Comparison of ENCODE assay signal across 9 mouse cellular contexts in the genomic region with DNA sequence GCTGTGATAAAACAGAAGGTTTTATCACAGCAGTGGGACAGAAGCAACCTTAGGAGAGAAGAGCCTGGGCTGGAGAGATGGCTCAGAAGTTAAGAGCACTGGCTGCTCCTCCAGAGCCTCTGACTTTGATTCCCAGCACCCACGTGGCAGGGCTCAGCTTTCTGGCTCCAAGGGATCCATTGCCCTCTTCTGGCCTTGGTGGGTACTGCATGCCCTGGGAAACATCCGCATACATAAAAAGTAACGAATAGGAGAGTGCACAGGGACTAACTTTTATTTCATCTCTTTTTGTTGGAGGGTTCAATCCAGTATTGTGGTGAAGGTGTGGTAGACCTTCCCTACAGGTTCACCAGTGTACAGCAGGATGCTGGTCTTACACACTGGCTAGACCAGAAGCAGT.
DNase-seq lines count a peak whose midpoint lies in the region; ATAC-seq and TF ChIP-seq lines count a peak whose summit lies in the region.
"Had no signal": no experiment of that assay in that cellular context is flagged by ENCODE, and none has a peak within 500 bp of the region (broad histone marks: within the 10 kb centered on the region; RNA-seq: fewer than 3 reads in every experiment).

No protein-coding gene starts in this region.

- H3K4me1 ChIP-seq in cortical plate, adult 2 months (ENCODE audit: control insufficient read depth, insufficient read depth, low read length), result peaks cover 3% of the 10 kb centered on the region; the same call in 1 of the 2 replicates

- TF ChIP-seq CTCF in left cerebral cortex, adult 2 months (IDR thresholded peaks at IDR 0.05), result peak; percentile 45
- TF ChIP-seq CTCF in cortical plate, adult 2 months (IDR thresholded peaks at IDR 0.05; ENCODE audit: extremely low read depth, insufficient read depth, low read length), result peak; percentile 18; the same call in 1 of the 2 replicates

- no peak overlapping the region for H3K4me3 ChIP-seq in left cerebral cortex, adult 2 months
- H3K4me3 ChIP-seq in cortical plate, adult 2 months (ENCODE audit: insufficient read depth, low read length), result no peak overlapping the region
- H3K4me3 ChIP-seq: embryonic facial prominence, embryonic 12.5 days had no signal

- H3K27ac ChIP-seq in left cerebral cortex, adult 2 months, result no peak overlapping the region
- H3K27ac ChIP-seq in cortical plate, adult 2 months (ENCODE audit: insufficient read depth, low read length), result no peak overlapping the region
- H3K27ac ChIP-seq: embryonic facial prominence, embryonic 12.5 days had no signal

- no peak for TF ChIP-seq POLR2A in cortical plate, adult 2 months (IDR thresholded peaks at IDR 0.05; ENCODE audit: extremely low read depth, insufficient read depth, low read length)

- DNase-seq in left cerebral cortex, adult 2 months (ENCODE audit: extremely low spot score in 1 of 2, low spot score in 2 of 2), result no peak
- no peak for DNase-seq in left cerebral cortex, postnatal 36 days (ENCODE audit: low spot score in 2 of 2)
- DNase-seq in NIH3T3 (ENCODE audit: low read depth), result peak; percentile 41
- no peak for DNase-seq in neural tube, embryonic 10.5 days (ENCODE audit: extremely low spot score, low spot score)
- no peak for DNase-seq in urinary bladder, postnatal 4 days (ENCODE audit: low spot score in 2 of 2)
- no peak for DNase-seq in urinary bladder, postnatal 36 days (ENCODE audit: low spot score in 2 of 2)

- intact Hi-C loops in left cerebral cortex, adult 2 months (cut with DNase I), result no loop called here
- intact Hi-C loops in left cerebral cortex, postnatal 36 days (cut with DNase I), result no loop called here

- 0 out of 2 replicates have a peak, but pooled peaks have one; percentile 42 for ATAC-seq in megakaryocyte progenitor cell, adult 5-6 weeks (replicated peaks; ENCODE audit: poor library complexity)
